Mouse (Mus musculus) activated CD4-positive, CD25-positive, alpha-beta regulatory T cell, adult 4 months (primary cell): ENCODE data around the gene Olfr1368. TPM values are rescaled to one million over a fixed set of nuclear protein-coding genes. Genes with fewer than 3 reads are reported as not detected.
A peak's percentile ranks its signal among the peaks of the same experiment; 100 is the strongest.
"Not testable (repeated sequence)": the region's sequence is repeated elsewhere in the genome, so short reads cannot be mapped to it uniquely, and the experiment has no call there.

Experiments
- ATAC-seq: one replicate; pipeline ENCODE4 v1.8.0; 2017
- polyA plus RNA-seq, 2 experiments: library from polyadenylated mRNA; unstranded; fragments of 100-300 nt; shearing (Covaris generic); gene quantifications; one replicate each; pipeline ENCODE4 v1.2.1; 2017

Olfr1368 gene
- polyA plus RNA-seq, 2 experiments from 2014 or later: not detected

GRCm38 (mm10) chr13:21166936-21167909, 21.6 kb upstream of the Olfr1368 start:
- peak; percentile 19 for ATAC-seq

- no peak for ATAC-seq
Measured at GRCm38 (mm10) chr13:21162591-21162990, 16.9 kb upstream of the Olfr1368 start.

GRCm38 (mm10) chr13:21161591-21161990, 15.9 kb upstream of the Olfr1368 start:
- ATAC-seq: no peak

- peak; percentile 60 for ATAC-seq
Measured at GRCm38 (mm10) chr13:21160657-21161590, 15.3 kb upstream of the Olfr1368 start.

- no peak for ATAC-seq
Measured at GRCm38 (mm10) chr13:21160041-21160511, 14.4 kb upstream of the Olfr1368 start.

- peak; percentile 16 for ATAC-seq
Measured at GRCm38 (mm10) chr13:21159475-21159819, 13.8 kb upstream of the Olfr1368 start.

- ATAC-seq: peak; percentile 54
Measured at GRCm38 (mm10) chr13:21158785-21159474, 13.3 kb upstream of the Olfr1368 start.

- no peak for ATAC-seq
Measured at GRCm38 (mm10) chr13:21158071-21158470, 12.4 kb upstream of the Olfr1368 start.

GRCm38 (mm10) chr13:21155888-21156287, 10.2 kb upstream of the Olfr1368 start:
- no peak for ATAC-seq

- ATAC-seq: no peak
Measured at GRCm38 (mm10) chr13:21142421-21142820, 3.2 kb downstream of the Olfr1368 start.

- not testable (repeated sequence) for ATAC-seq
Measured at GRCm38 (mm10) chr13:21129339-21129738, 16.3 kb downstream of the Olfr1368 start, which contains the start of gene Olfr263. Olfr263 (plus strand) TSS chr13:21129639.

- no peak for ATAC-seq
Measured at GRCm38 (mm10) chr13:21114121-21114520, 31.5 kb downstream of the Olfr1368 start.

GRCm38 (mm10) chr13:21111183-21111582, 34.5 kb downstream of the Olfr1368 start, which contains the start of gene Olfr1369-ps1:
Olfr1369-ps1 (plus strand) TSS chr13:21111483.
- ATAC-seq: not testable (repeated sequence)

- ATAC-seq: no peak
Measured at GRCm38 (mm10) chr13:21110441-21110840, 35.2 kb downstream of the Olfr1368 start.

GRCm38 (mm10) chr13:21109759-21110158, 35.9 kb downstream of the Olfr1368 start:
- no peak for ATAC-seq

Other genes with a start within 250 kb of the Olfr1368 start
- not detected for gene Olfr1370, start 70.9 kb downstream of the Olfr1368 start, polyA plus RNA-seq
- under 1 TPM; 0.09 to 0.13 TPM for gene Olfr1369-ps1, start 34.4 kb downstream of the Olfr1368 start, polyA plus RNA-seq
- gene Olfr263, start 16.2 kb downstream of the Olfr1368 start, polyA plus RNA-seq: not detected
- 10 to 100 TPM; 16.2 to 18.4 TPM for gene Trim27, start 33.6 kb upstream of the Olfr1368 start, polyA plus RNA-seq
- not detected for gene Gpx5, start 146.9 kb upstream of the Olfr1368 start, polyA plus RNA-seq
- gene Gpx6, start 166.3 kb upstream of the Olfr1368 start, polyA plus RNA-seq: not detected
- not detected for gene Olfr1367, start 201.0 kb upstream of the Olfr1368 start, polyA plus RNA-seq
- gene Zscan12, start 217.0 kb upstream of the Olfr1368 start, polyA plus RNA-seq: 1 to 10 TPM; 5.4 to 6.2 TPM